Mouse (Mus musculus): ENCODE measurements around the gene Lrrc75b. TPM values are rescaled to one million over a fixed set of nuclear protein-coding genes. Genes with fewer than 3 reads are reported as not detected.

The Lrrc75b gene
- total and polyA plus RNA-seq, 2 experiments from 2014 or later, result 37.5 to 41.4 TPM

GRCm38 (mm10) chr10:75552701-75553450 is 7.3 kb downstream of the Lrrc75b start:
- WGBS, result 71% methylated on average over 13 of the region's 13 CpGs
- Histone ChIP-seq H3K27me3 (ENCODE audit: insufficient read depth, low read length) (no peaks in the 10 kb centered on the region), H3K4me2 (ENCODE audit: low read depth, low read length, poor library complexity, severe bottlenecking) (no peak overlapping the region), H3K4me3 (ENCODE audit: low read depth, low read length) (no peak overlapping the region), H3K9me3 (ENCODE audit: low read length) (no peaks in the 10 kb centered on the region), H3K9ac (replicated peaks; ENCODE audit: low read length, poor library complexity, severe bottlenecking) (no peak overlapping the region), H3K36me3 (ENCODE audit: insufficient read depth, low read length) (peaks cover 37% of the 10 kb centered on the region), H3K27ac (ENCODE audit: low read depth, low read length) (no peak overlapping the region), H3K4me1 (ENCODE audit: insufficient read depth, low read length) (peaks cover 11% of the 10 kb centered on the region)
- ATAC-seq (ENCODE audit: low FRiP score) (no peak), DNase-seq (ENCODE audit: low spot score) (no peak)
- TF ChIP-seq CTCF (IDR thresholded peaks at IDR 0.05), result no peak

GRCm38 (mm10) chr10:75552106-75552505 is 8.0 kb downstream of the Lrrc75b start:
- TF ChIP-seq CTCF (IDR thresholded peaks at IDR 0.05), result no peak
- 0 out of 2 replicates have a peak, but pooled peaks cover 4% of the 10 kb centered on the region for H3K4me1 ChIP-seq (ENCODE audit: insufficient read depth, low read length)
- no peak overlapping the region for H3K27ac ChIP-seq (ENCODE audit: low read depth, low read length)
- no peak overlapping the region for H3K4me2 ChIP-seq (ENCODE audit: low read depth, low read length, poor library complexity, severe bottlenecking)
- H3K9me3 ChIP-seq (ENCODE audit: low read length), result no peaks in the 10 kb centered on the region
- no peak for ATAC-seq (ENCODE audit: low FRiP score)
- H3K9ac ChIP-seq (replicated peaks; ENCODE audit: low read length, poor library complexity, severe bottlenecking), result no peak overlapping the region
- peaks cover 37% of the 10 kb centered on the region for H3K36me3 ChIP-seq (ENCODE audit: insufficient read depth, low read length)
- H3K4me3 ChIP-seq (ENCODE audit: low read depth, low read length), result no peak overlapping the region
- no peaks in the 10 kb centered on the region for H3K27me3 ChIP-seq (ENCODE audit: insufficient read depth, low read length)
- no peak for DNase-seq (ENCODE audit: low spot score)
- WGBS, result 83% methylated on average over 2 of the region's 2 CpGs

DNA sequence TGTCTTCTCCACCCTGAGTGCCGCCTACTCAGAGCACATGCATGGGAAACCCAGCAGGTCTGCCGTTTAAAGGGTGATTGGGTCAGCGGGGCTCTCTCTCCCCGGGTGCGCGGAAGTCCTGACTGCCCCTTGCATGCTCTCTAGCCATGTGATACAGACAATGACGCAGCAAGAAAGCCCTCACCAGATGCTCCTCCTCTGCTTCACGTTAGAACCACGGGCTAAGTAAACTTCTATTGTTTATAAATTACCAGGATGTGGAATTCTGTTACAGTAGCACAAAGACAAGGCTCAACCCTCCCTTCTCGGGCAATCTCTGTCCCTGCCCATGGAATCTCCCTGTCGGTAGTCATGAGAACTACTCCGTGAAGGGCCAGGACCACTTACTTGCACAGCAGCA is 9.0 kb downstream of the Lrrc75b start:
- no peak for TF ChIP-seq CTCF (IDR thresholded peaks at IDR 0.05)
- H3K9ac ChIP-seq (replicated peaks; ENCODE audit: low read length, poor library complexity, severe bottlenecking), result no peak overlapping the region
- WGBS, result 57% methylated on average over 12 of the region's 12 CpGs
- no peaks in the 10 kb centered on the region for H3K4me1 ChIP-seq (ENCODE audit: insufficient read depth, low read length)
- H3K4me3 ChIP-seq (ENCODE audit: low read depth, low read length), result no peak overlapping the region
- peaks cover 29% of the 10 kb centered on the region for H3K36me3 ChIP-seq (ENCODE audit: insufficient read depth, low read length)
- ATAC-seq (ENCODE audit: low FRiP score) (no peak), DNase-seq (ENCODE audit: low spot score) (no peak)
- no peak overlapping the region for H3K4me2 ChIP-seq (ENCODE audit: low read depth, low read length, poor library complexity, severe bottlenecking)
- no peaks in the 10 kb centered on the region for H3K27me3 ChIP-seq (ENCODE audit: insufficient read depth, low read length)
- no peaks in the 10 kb centered on the region for H3K9me3 ChIP-seq (ENCODE audit: low read length)
- H3K27ac ChIP-seq (ENCODE audit: low read depth, low read length), result no peak overlapping the region

DNA sequence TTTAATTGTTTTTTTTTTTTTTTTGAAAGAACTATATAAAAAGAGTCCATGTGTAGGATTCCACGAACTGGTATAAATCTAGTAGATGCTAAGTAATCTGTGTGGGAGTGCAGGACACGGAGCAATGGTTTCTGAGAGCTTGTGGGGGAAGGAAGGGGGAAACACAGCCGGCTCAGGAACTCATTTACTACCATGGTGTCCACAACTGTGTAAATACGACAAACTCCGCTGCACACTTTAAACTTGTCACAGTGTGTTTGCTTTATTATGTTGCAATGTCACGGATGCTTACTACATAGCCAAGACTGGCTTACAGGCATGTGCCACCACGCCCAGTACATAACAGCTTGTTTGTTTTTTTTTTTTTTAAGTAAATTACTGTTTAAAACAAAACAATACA is 10.2 kb downstream of the Lrrc75b start:
- DNase-seq (ENCODE audit: low spot score) (no peak), ATAC-seq (ENCODE audit: low FRiP score) (no peak)
- no peak overlapping the region for H3K9ac ChIP-seq (replicated peaks; ENCODE audit: low read length, poor library complexity, severe bottlenecking)
- no peaks in the 10 kb centered on the region for H3K4me1 ChIP-seq (ENCODE audit: insufficient read depth, low read length)
- H3K4me3 ChIP-seq (ENCODE audit: low read depth, low read length), result no peak overlapping the region
- no peaks in the 10 kb centered on the region for H3K9me3 ChIP-seq (ENCODE audit: low read length)
- no peak for TF ChIP-seq CTCF (IDR thresholded peaks at IDR 0.05)
- H3K36me3 ChIP-seq (ENCODE audit: insufficient read depth, low read length), result peaks cover 16% of the 10 kb centered on the region
- 72% methylated on average over 7 of the region's 7 CpGs for WGBS
- no peaks in the 10 kb centered on the region for H3K27me3 ChIP-seq (ENCODE audit: insufficient read depth, low read length)
- no peak overlapping the region for H3K27ac ChIP-seq (ENCODE audit: low read depth, low read length)
- no peak overlapping the region for H3K4me2 ChIP-seq (ENCODE audit: low read depth, low read length, poor library complexity, severe bottlenecking)

- DNase-seq (ENCODE audit: low spot score) (peak; percentile 25), ATAC-seq (ENCODE audit: low FRiP score) (no peak)
- no peak overlapping the region for H3K27ac ChIP-seq (ENCODE audit: low read depth, low read length)
- no peak overlapping the region for H3K9ac ChIP-seq (replicated peaks; ENCODE audit: low read length, poor library complexity, severe bottlenecking)
- H3K4me2 ChIP-seq (ENCODE audit: low read depth, low read length, poor library complexity, severe bottlenecking), result no peak overlapping the region
- TF ChIP-seq CTCF (IDR thresholded peaks at IDR 0.05), result no peak
- WGBS, result 57% methylated on average over 14 of the region's 14 CpGs
- H3K36me3 ChIP-seq (ENCODE audit: insufficient read depth, low read length), result peaks cover 9% of the 10 kb centered on the region
- no peaks in the 10 kb centered on the region for H3K27me3 ChIP-seq (ENCODE audit: insufficient read depth, low read length)
- H3K9me3 ChIP-seq (ENCODE audit: low read length), result no peaks in the 10 kb centered on the region
- no peaks in the 10 kb centered on the region for H3K4me1 ChIP-seq (ENCODE audit: insufficient read depth, low read length)
- no peak overlapping the region for H3K4me3 ChIP-seq (ENCODE audit: low read depth, low read length)
These were observed 11.6 kb downstream of the Lrrc75b start for GRCm38 (mm10) chr10:75548486-75548885.

DNA sequence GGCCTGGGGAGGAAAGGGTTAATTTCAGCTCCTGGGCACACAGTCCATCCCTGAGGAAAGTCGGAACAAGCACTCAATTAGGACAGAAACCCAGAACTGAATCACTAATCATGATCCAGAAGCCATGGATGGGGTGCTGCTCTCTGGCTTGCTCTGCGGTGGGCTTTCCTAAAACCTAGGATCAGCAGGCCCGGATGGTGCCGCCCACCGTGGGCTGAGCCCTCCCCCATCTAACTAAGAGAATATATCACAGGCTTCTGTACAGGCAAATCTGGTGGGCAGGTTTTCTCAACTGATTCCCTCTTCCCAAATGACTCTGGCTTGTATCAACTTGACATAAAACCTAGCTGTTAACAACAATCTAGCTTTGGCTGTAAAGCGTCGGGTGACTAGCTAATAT is 12.2 kb downstream of the Lrrc75b start:
- no peaks in the 10 kb centered on the region for H3K9me3 ChIP-seq (ENCODE audit: low read length)
- no peak overlapping the region for H3K4me2 ChIP-seq (ENCODE audit: low read depth, low read length, poor library complexity, severe bottlenecking)
- no peaks in the 10 kb centered on the region for H3K4me1 ChIP-seq (ENCODE audit: insufficient read depth, low read length)
- WGBS, result 71% methylated on average over 7 of the region's 7 CpGs
- no peak overlapping the region for H3K27ac ChIP-seq (ENCODE audit: low read depth, low read length)
- H3K9ac ChIP-seq (replicated peaks; ENCODE audit: low read length, poor library complexity, severe bottlenecking), result no peak overlapping the region
- peaks cover 3% of the 10 kb centered on the region for H3K36me3 ChIP-seq (ENCODE audit: insufficient read depth, low read length)
- ATAC-seq (ENCODE audit: low FRiP score), result no peak
- no peak overlapping the region for H3K4me3 ChIP-seq (ENCODE audit: low read depth, low read length)
- TF ChIP-seq CTCF (IDR thresholded peaks at IDR 0.05), result no peak
- no peaks in the 10 kb centered on the region for H3K27me3 ChIP-seq (ENCODE audit: insufficient read depth, low read length)
- DNase-seq (ENCODE audit: low spot score), result no peak

Data from midbrain, postnatal 0 days (tissue).